Mouse (Mus musculus) stomach, embryonic 14.5 days (tissue): ENCODE data around the gene Dnajc9. TPM values are rescaled to one million over a fixed set of nuclear protein-coding genes. Genes with fewer than 3 reads are reported as not detected.

Experiments
- ATAC-seq: fragments of 200-750 bp; cut with Nextera tagmentation; 2 replicates; pipeline ENCODE4 v1.8.0; 2017; ENCODE audit warnings: low read depth, moderate TSS enrichment; ENCODE audit not compliant: insufficient number of reproducible peaks, insufficient read depth, low FRiP score
- H3K27ac ChIP-seq: fragments of 300-500 bp; sonication (generic); 2 replicates; pipeline ENCODE4 v1.5.1; 2014; ENCODE audit warnings: mild to moderate bottlenecking, low read length, moderate library complexity, mixed read lengths
- H3K27me3 ChIP-seq: fragments of 300-500 bp; sonication (generic); 2 replicates; pipeline ENCODE4 v1.6.1; 2014; ENCODE audit warnings: low read length, control low read depth, mixed read lengths; ENCODE audit not compliant: control insufficient read depth, insufficient read depth
- H3K36me3 ChIP-seq: fragments of 300-500 bp; sonication (generic); 2 replicates; pipeline ENCODE4 v1.6.1; 2014; ENCODE audit warnings: mild to moderate bottlenecking, control low read depth, low read length, moderate library complexity, mixed read lengths; ENCODE audit not compliant: control insufficient read depth, insufficient read depth
- H3K4me1 ChIP-seq: fragments of 300-500 bp; sonication (generic); 2 replicates; pipeline ENCODE4 v1.6.1; 2014; ENCODE audit warnings: low read length, control low read depth, mixed read lengths; ENCODE audit not compliant: control insufficient read depth, insufficient read depth
- H3K4me2 ChIP-seq: fragments of 300-500 bp; sonication (generic); replicated peaks from 2 replicates; pipeline ENCODE4 v1.6.1; 2014; ENCODE audit warnings: low read depth, low read length, control low read depth
- H3K4me3 ChIP-seq: fragments of 300-500 bp; sonication (generic); 2 replicates; pipeline ENCODE4 v1.5.1; 2014; ENCODE audit warnings: low read depth, low read length, control low read depth
- H3K9ac ChIP-seq: fragments of 300-500 bp; sonication (generic); replicated peaks from 2 replicates; pipeline ENCODE4 v1.6.1; 2014; ENCODE audit warnings: low read depth, mild to moderate bottlenecking, control low read depth, low read length, moderate library complexity, mixed read lengths
- H3K9me3 ChIP-seq: fragments of 300-500 bp; sonication (generic); 2 replicates; pipeline ENCODE4 v1.6.1; 2016; ENCODE audit warnings: low read depth, low read length, control low read depth; ENCODE audit not compliant: control insufficient read depth
- WGBS: fragments of 180-500 bp; shearing (Covaris S2); extraction: QIAGEN DNeasy Blood & Tissue Kit; methylation state at CpG from one replicate; pipeline ENCODE4 v1.1.7; 2014; 5-methylcytosine and 5-hydroxymethylcytosine counted together
- polyA plus RNA-seq: library from polyadenylated mRNA; unstranded; fragments of >200 nt; fragmentation: Nextera tagmentation; extraction: Ambion mirVana; gene quantifications from 2 replicates; pipeline ENCODE4 v1.2.1, GENCODE M21; 2014

Dnajc9 gene
- polyA plus RNA-seq, 1 experiment from 2014 or later, result 95.9 TPM

DNA sequence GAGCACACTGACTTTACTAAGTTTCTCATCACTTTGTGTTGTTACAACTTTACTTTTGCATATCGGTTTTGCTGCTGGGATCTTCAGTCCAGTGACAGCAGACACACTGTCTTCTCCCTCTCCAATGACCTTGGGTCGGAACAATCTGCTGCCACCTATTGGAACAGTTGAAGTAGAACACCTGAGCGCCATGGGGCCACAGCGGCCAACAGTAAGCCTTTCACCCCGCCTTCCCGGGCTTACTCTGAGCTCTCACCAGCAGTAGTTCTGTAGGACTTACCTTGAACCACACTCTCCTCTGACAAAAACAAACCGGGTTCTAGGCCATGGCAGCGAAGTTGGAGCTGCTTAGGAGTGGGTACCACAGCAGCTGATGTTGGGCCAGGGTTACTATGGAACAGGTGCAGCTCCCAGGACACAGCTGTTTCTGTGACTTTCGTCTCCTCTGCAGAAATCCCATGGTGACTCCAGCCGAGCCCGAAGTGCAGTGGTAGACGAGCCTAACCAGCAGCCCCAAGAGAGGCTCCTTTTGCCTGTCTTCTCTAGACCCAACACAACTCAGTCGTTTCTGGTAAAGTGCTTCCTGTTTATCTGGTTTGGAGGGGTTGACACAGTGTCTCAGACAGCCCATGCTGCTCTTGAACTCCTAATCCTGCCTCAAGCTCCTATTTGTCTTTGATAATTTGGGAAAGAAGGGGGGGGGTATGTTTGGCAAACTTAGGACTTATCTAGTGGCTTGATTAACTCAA lies 10.2 kb downstream of the Dnajc9 start:
- H3K36me3 ChIP-seq, result peaks cover 35% of the 10 kb centered on the region
- 37% methylated on average over 13 of the region's 13 CpGs for WGBS
- 0 out of 2 replicates have a peak, but pooled peaks have one; percentile 53 for ATAC-seq

DNA sequence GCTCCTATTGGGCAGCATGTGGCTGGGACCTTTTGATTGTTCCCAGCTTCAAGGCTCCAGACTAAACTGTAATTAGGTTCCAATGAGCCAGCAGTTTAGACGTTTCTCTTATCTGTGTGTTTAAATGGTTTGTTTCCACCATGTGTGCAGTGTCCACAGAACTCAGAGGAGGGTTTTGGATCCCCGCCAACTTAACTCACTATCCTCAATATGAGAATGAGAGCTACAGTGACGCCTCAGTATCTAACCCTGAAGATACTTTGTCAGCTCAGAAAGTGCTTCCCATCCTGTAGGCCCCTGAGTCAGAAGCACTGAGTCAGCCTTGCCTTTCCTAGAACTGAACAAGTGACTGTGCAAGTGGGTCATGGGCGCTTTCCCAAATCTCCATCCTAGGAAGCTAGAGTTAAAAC lies 11.6 kb downstream of the Dnajc9 start:
- Histone ChIP-seq H3K9ac (no peak overlapping the region), H3K27me3 (no peaks in the 10 kb centered on the region), H3K4me3 (no peak overlapping the region), H3K36me3 (peaks cover 27% of the 10 kb centered on the region), H3K27ac (no peak overlapping the region), H3K4me1 (no peaks in the 10 kb centered on the region), H3K9me3 (no peaks in the 10 kb centered on the region), H3K4me2 (no peak overlapping the region)
- ATAC-seq, result no peak; the same call in 1 of the 2 replicates
- 55% methylated on average over 4 of the region's 4 CpGs for WGBS

More for the DNA sequence above, 10.2 kb downstream of the Dnajc9 start:
- Histone ChIP-seq H3K27ac (no peak overlapping the region), H3K9ac (no peak overlapping the region), H3K9me3 (no peaks in the 10 kb centered on the region), H3K4me3 (no peak overlapping the region), H3K27me3 (no peaks in the 10 kb centered on the region), H3K4me1 (no peaks in the 10 kb centered on the region), H3K4me2 (no peak overlapping the region)

DNA sequence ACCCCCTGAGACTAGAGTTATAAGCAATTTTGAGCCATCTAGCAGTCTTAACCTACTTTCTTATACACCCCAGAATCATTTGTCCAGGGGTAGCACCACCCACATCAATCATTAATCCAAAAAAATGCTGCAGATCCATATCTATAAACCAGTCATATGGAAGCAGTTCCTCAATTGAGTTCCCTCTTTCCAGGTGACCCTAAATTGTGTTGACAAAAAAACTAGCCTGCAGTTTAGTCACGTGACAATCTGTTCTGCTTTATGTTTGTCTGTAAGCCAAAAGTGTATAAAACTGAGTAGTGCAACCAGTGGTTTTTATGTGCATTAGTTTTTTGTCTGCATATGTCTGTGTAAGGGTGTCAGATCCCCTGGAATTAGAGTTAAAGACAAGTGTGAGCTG lies 16.9 kb downstream of the Dnajc9 start:
- H3K4me1 ChIP-seq, result no peaks in the 10 kb centered on the region

DNA sequence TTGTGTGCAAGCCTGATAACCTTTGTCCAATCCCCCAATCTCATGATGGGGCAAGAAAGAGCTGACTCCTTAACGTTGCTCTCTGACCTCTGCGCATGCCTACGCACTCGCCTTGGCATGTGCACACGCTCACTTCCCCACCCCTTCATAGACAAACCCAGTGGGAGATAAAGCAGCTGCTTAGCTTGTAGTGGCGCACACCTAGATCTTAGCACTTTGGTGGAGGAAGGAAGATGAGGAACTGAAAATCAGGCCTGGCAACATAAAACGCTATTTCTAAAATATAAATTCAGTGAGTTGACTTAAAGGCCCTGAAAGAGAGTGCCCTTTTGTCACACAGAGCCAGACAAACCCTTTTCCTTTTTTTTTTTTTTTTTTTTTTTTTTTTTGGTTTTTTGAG lies 17.9 kb downstream of the Dnajc9 start:
- H3K9ac ChIP-seq, result no peak overlapping the region
- no peaks in the 10 kb centered on the region for H3K4me1 ChIP-seq
- H3K4me2 ChIP-seq, result no peak overlapping the region
- ATAC-seq, result no peak
- no peaks in the 10 kb centered on the region for H3K27me3 ChIP-seq
- no peak overlapping the region for H3K27ac ChIP-seq
- peaks cover 29% of the 10 kb centered on the region for H3K36me3 ChIP-seq
- 84% methylated on average over 7 of the region's 7 CpGs for WGBS
- no peaks in the 10 kb centered on the region for H3K9me3 ChIP-seq
- H3K4me3 ChIP-seq, result no peak overlapping the region

More for the DNA sequence above, 16.9 kb downstream of the Dnajc9 start:
- Histone ChIP-seq H3K9me3 (no peaks in the 10 kb centered on the region), H3K27ac (no peak overlapping the region), H3K4me2 (no peak overlapping the region), H3K4me3 (no peak overlapping the region), H3K9ac (no peak overlapping the region), H3K27me3 (no peaks in the 10 kb centered on the region), H3K36me3 (peaks cover 33% of the 10 kb centered on the region)
- 88% methylated on average over 1 of the region's 1 CpGs for WGBS
- no peak for ATAC-seq

DNA sequence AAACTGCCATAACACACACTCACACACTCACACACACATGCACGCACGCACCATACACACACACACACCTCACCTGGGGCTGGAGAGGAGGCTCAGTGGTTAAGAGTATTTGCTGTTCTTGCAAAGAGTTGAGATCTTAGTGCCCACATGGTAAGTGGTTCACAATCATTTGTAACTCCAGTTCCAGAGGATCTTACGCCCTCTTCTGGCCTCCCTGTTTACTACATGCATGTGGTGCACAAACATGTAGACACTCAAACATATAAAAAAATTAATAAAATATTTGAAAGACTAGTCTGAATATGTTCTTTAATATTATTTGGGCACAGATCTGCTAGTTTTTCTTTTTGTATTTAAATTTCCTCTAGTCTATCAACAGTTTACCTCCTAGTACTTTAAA lies 20.4 kb downstream of the Dnajc9 start:
- H3K4me3 ChIP-seq, result no peak overlapping the region
- no peak overlapping the region for H3K4me2 ChIP-seq
- no peak overlapping the region for H3K9ac ChIP-seq
- H3K27me3 ChIP-seq, result no peaks in the 10 kb centered on the region
- H3K27ac ChIP-seq, result no peak overlapping the region
- no peaks in the 10 kb centered on the region for H3K9me3 ChIP-seq
- ATAC-seq, result no peak
- peaks cover 36% of the 10 kb centered on the region for H3K36me3 ChIP-seq
- 92% methylated on average over 3 of the region's 3 CpGs for WGBS
- no peaks in the 10 kb centered on the region for H3K4me1 ChIP-seq

DNA sequence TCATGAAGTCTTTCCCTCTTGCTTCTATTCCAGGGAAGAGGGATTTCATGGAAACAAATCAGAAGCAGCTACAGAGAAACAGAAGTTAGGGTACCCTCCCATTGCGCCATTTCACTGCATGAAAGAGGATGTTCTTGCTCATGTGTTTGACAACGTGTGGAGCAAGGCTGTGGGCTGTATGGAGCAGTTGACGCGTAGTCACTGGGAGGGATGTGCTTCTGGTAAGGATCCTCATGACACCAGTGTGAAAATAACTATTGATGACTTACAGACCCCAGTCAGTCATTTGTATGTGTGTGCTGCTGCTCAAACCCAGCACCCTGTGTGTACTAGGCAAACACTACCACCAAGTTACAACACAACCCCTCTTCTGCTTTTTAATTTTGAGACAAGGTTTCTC lies 25.5 kb downstream of the Dnajc9 start:
- Histone ChIP-seq H3K9me3 (no peaks in the 10 kb centered on the region), H3K27ac (no peak overlapping the region), H3K9ac (no peak overlapping the region), H3K4me1 (no peaks in the 10 kb centered on the region), H3K4me3 (no peak overlapping the region), H3K27me3 (no peaks in the 10 kb centered on the region), H3K4me2 (no peak overlapping the region), H3K36me3 (peaks cover 61% of the 10 kb centered on the region)
- 88% methylated on average over 4 of the region's 4 CpGs for WGBS
- ATAC-seq, result no peak

DNA sequence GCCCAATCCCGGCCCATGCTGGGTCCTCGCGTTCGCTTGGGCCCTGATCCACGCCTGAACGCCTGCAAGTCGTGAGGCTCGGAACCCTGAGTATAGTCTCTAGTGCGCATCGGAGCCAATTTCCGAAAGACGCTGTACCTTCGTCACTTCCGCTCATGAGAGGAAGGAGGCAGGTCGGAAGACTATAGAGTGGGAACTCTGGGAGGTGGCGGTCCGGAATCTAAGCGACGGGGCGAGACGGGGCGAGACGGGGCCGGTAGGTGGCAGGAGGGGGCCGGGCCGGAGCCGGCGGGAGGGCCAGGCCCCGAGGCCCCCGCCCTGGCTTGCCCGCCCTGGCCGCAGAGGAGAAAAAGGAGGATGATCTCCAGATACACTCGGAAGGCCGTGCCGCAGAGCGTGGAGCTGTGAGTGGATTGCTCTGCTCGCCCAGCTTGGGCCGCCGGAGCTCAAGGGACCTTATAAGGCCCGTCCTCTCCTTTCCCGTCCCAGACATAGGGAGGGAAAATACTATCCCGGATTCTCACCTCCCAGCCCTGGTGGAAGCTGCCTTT lies 40.6 kb downstream of the Dnajc9 start, which contains the start of the genes Ecd and Fam149b:
TSS of gene Ecd (minus strand) at position 131 of the 551 bp plus-strand sequence.
TSS of gene Fam149b (plus strand) at position 172 of the 551 bp plus-strand sequence.
- Histone ChIP-seq H3K36me3 (peaks cover 22% of the 10 kb centered on the region), H3K4me3 (peak within 1 kb of the TSS; percentile 81), H3K9ac (peak within 1 kb of the TSS; percentile 93), H3K4me2 (peak within 1 kb of the TSS; percentile 82), H3K9me3 (no peaks in the 10 kb centered on the region), H3K27me3 (no peaks in the 10 kb centered on the region), H3K4me1 (0 out of 2 replicates have a peak, but pooled peaks cover 7% of the 10 kb centered on the region), H3K27ac (peak within 1 kb of the TSS; percentile 90)
- WGBS, result under 1% methylated on average over 31 of the region's 42 CpGs
- peak; percentile 98 for ATAC-seq

DNA sequence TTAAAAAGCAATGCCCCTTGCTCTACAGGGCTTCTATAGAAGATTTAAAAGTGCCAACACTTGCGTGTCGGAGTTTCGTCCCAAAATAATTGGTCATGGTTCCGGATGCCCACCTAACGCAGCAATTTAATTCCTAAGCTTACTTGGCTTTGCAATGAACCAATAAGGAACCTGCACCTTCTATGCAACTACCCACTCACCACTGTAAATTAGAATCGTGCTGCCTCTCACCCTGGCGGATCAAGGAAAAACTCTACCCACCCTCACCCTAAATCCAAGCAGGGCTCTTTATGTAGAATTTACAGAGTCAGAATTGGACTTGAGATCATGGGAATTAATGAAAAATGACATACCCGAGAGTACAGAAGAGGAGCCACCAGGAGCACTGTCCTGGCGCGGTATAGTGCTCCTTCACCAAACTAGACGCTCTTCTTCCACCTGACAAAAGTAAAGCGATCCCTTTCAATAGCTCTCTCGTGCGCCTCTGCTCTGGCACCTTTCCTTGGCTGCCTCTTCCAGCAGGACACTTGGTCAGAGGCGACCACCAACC lies 41.2 kb downstream of the Dnajc9 start:
- WGBS, result 2% methylated on average over 15 of the region's 15 CpGs
- H3K9ac ChIP-seq, result peak overlapping the region; percentile 93
- 0 out of 2 replicates have a peak, but pooled peaks cover 7% of the 10 kb centered on the region for H3K4me1 ChIP-seq
- H3K27me3 ChIP-seq, result no peaks in the 10 kb centered on the region
- H3K9me3 ChIP-seq, result no peaks in the 10 kb centered on the region
- peak overlapping the region; percentile 68 for H3K4me2 ChIP-seq
- H3K36me3 ChIP-seq, result peaks cover 17% of the 10 kb centered on the region
- H3K27ac ChIP-seq, result no peak overlapping the region; the same call in 1 of the 2 replicates
- peak overlapping the region; percentile 81 for H3K4me3 ChIP-seq
- peak; percentile 47; the same call in 1 of the 2 replicates for ATAC-seq
